Mouse (Mus musculus): ENCODE measurements at regions not wholly inside any gene's neighbourhood (a gene's known extent, or its start where the extent isn't known, plus 50 kb on each side); places are given as distances from the start of the nearest gene placed in this dataset.

- DNase-seq (ENCODE audit: low read depth, low spot score) = no peak
These were observed 65.3 kb downstream of the Cdca7 start for GRCm38 (mm10) chr2:72541246-72541645.

GRCm38 (mm10) chr2:72545453-72545852, 69.5 kb downstream of the Cdca7 start:
- DNase-seq (ENCODE audit: low read depth, low spot score) = no peak

- no peak for DNase-seq (ENCODE audit: low read depth, low spot score)
These were observed 70.5 kb downstream of the Cdca7 start for GRCm38 (mm10) chr2:72546476-72546875.

GRCm38 (mm10) chr2:72546963-72547362, 71.0 kb downstream of the Cdca7 start:
- no peak for DNase-seq (ENCODE audit: low read depth, low spot score)

GRCm38 (mm10) chr2:72551268-72551667, 75.3 kb downstream of the Cdca7 start:
- no peak for DNase-seq (ENCODE audit: low read depth, low spot score)

- DNase-seq (ENCODE audit: low read depth, low spot score) = no peak
These were observed 78.6 kb downstream of the Cdca7 start for GRCm38 (mm10) chr2:72554603-72555002.

- DNase-seq (ENCODE audit: low read depth, low spot score) = no peak
These were observed 79.2 kb downstream of the Cdca7 start for GRCm38 (mm10) chr2:72555116-72555515.

- no peak for DNase-seq (ENCODE audit: low read depth, low spot score)
These were observed 79.6 kb downstream of the Cdca7 start for GRCm38 (mm10) chr2:72555556-72555955.

- no peak for DNase-seq (ENCODE audit: low read depth, low spot score)
These were observed 80.3 kb downstream of the Cdca7 start for GRCm38 (mm10) chr2:72556064-72556821.

GRCm38 (mm10) chr2:72557161-72557560, 81.2 kb downstream of the Cdca7 start:
- DNase-seq (ENCODE audit: low read depth, low spot score) = no peak

GRCm38 (mm10) chr2:72557565-72558260, 81.8 kb downstream of the Cdca7 start:
- DNase-seq (ENCODE audit: low read depth, low spot score) = no peak

- DNase-seq (ENCODE audit: low read depth, low spot score) = no peak
These were observed 85.4 kb downstream of the Cdca7 start for GRCm38 (mm10) chr2:72561383-72561782.

- no peak for DNase-seq (ENCODE audit: low read depth, low spot score)
These were observed 102.4 kb downstream of the Cdca7 start for GRCm38 (mm10) chr2:72578322-72578721.

GRCm38 (mm10) chr2:72581136-72581535, 105.2 kb downstream of the Cdca7 start:
- no peak for DNase-seq (ENCODE audit: low read depth, low spot score)

- DNase-seq (ENCODE audit: low read depth, low spot score) = no peak
These were observed 112.9 kb downstream of the Cdca7 start for GRCm38 (mm10) chr2:72588814-72589213.

GRCm38 (mm10) chr2:72592011-72592410, 116.1 kb downstream of the Cdca7 start:
- no peak for DNase-seq (ENCODE audit: low read depth, low spot score)

GRCm38 (mm10) chr2:72596994-72597925, 121.3 kb downstream of the Cdca7 start:
- DNase-seq (ENCODE audit: low read depth, low spot score) = no peak

- DNase-seq (ENCODE audit: low read depth, low spot score) = no peak
These were observed 122.0 kb downstream of the Cdca7 start for GRCm38 (mm10) chr2:72597941-72598340.

- DNase-seq (ENCODE audit: low read depth, low spot score) = no peak
These were observed 124.8 kb downstream of the Cdca7 start for GRCm38 (mm10) chr2:72600723-72601122.

- no peak for DNase-seq (ENCODE audit: low read depth, low spot score)
These were observed 126.2 kb downstream of the Cdca7 start for GRCm38 (mm10) chr2:72602152-72602551.

- DNase-seq (ENCODE audit: low read depth, low spot score) = no peak
These were observed 136.3 kb downstream of the Cdca7 start for GRCm38 (mm10) chr2:72612221-72612620.

- no peak for DNase-seq (ENCODE audit: low read depth, low spot score)
These were observed 138.3 kb downstream of the Cdca7 start for GRCm38 (mm10) chr2:72614256-72614655.
